Mouse (Mus musculus) spleen, adult 2 months (tissue): ENCODE results near the gene Pitpnb.

Experiments
- CTCF ChIP-seq: fragments of 200-500 bp; IDR thresholded peaks from 2 replicates; pipeline ENCODE4 v1.5.1; 2011; ENCODE audit warnings: mild to moderate bottlenecking, inconsistent platforms; ENCODE audit not compliant: insufficient read depth, insufficient read length, insufficient replicate concordance; ENCODE audit errors: extremely low read depth
- POLR2A ChIP-seq: fragments of 200-500 bp; IDR thresholded peaks from 2 replicates; pipeline ENCODE4 v1.6.1; 2011; ENCODE audit warnings: low read depth, low read length, inconsistent platforms

- no peak for TF ChIP-seq CTCF
- TF ChIP-seq POLR2A = no peak
Observed at GRCm38 (mm10) chr5:111383335-111383734, 52.8 kb downstream of the Pitpnb start.
